Mouse (Mus musculus) thymus, adult 18-20 months (tissue): ENCODE measurements around the gene Gnas.
"Not testable (repeated sequence)": the region's sequence is repeated elsewhere in the genome, so short reads cannot be mapped to it uniquely, and the experiment has no call there.

Source experiments
- DNase-seq, 2 experiments: peaks; one replicate each; pipeline ENCODE4 v3.0.0; 2022; ENCODE audit warnings: mixed read lengths in 2 of 2

The Gnas gene

GRCm38 (mm10) chr2:174295175-174295899 is 11.2 kb downstream of the Gnas start:
- peak in 1 of 2 experiments; percentile 23 for DNase-seq

DNA sequence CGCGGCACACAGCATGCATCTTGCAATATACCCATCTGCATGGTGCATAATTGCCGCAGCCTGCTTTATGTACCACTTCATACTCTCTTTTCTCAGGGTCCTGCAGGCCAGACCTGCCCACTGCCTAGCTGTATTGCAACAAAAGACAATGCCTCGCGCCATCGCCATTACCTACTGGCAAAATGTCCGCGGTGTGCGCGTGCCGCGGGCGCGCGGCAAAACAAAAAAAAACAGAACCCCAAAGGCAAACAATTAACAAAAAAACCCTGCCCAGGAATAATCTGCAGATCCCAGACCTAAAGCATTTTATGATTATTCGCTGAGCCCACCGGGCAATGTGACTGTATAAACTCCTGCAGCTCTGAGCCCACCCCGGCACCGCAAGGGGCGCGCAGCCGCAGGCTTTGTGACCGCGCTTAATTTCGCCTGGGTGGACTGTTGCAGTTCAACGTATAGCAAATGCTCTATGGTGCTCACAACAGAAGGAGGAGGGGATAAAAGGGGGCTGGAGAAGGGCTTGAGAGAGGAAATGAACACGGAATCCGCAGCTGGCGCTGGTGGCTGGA is 11.9 kb downstream of the Gnas start:
- DNase-seq: no peak

GRCm38 (mm10) chr2:174297086-174297571 is 13.0 kb downstream of the Gnas start:
- no peak for DNase-seq

GRCm38 (mm10) chr2:174297851-174298250 is 13.7 kb downstream of the Gnas start:
- DNase-seq: no peak

- no peak for DNase-seq
Measured at GRCm38 (mm10) chr2:174298471-174298870, 14.4 kb downstream of the Gnas start.

GRCm38 (mm10) chr2:174299091-174299770 is 15.1 kb downstream of the Gnas start:
- no peak for DNase-seq

DNA sequence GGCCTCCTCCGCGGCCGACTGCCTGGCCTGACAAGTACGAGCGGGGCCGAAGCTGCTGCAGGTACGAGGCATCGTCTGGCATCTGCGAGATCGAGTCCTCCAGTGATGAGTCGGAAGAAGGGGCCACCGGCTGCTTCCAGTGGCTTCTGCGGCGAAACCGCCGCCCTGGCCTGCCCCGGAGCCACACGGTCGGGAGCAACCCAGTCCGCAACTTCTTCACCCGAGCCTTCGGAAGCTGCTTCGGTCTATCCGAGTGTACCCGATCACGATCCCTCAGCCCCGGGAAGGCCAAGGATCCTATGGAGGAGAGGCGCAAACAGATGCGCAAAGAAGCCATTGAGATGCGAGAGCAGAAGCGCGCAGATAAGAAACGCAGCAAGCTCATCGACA is 15.6 kb downstream of the Gnas start:
- DNase-seq: no peak

- DNase-seq: no peak
Measured at GRCm38 (mm10) chr2:174300186-174300585, 16.1 kb downstream of the Gnas start.

GRCm38 (mm10) chr2:174300666-174301065 is 16.5 kb downstream of the Gnas start:
- no peak for DNase-seq

GRCm38 (mm10) chr2:174302526-174302925 is 18.4 kb downstream of the Gnas start:
- DNase-seq: no peak

- no peak for DNase-seq
Measured at GRCm38 (mm10) chr2:174305646-174306045, 21.5 kb downstream of the Gnas start.

DNA sequence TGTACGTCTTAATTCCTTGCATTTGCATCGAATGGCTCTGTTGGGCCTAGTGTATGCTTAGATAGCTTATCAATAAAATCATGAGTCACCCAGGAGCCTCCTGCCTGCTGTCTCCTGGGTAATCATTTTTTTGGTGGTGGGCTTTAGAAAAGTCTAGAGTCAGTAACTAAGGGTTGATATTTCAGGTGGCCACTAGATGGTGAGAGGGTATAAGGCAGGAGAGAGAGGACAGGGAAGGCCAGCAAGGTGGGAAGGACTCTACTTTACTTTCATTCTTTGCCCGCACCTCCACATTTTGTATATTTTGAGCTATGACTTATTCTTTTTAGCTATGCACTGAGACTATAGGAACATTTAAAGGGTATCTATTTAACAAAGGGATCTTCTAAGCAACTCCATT is 23.8 kb downstream of the Gnas start:
- DNase-seq: no peak

DNA sequence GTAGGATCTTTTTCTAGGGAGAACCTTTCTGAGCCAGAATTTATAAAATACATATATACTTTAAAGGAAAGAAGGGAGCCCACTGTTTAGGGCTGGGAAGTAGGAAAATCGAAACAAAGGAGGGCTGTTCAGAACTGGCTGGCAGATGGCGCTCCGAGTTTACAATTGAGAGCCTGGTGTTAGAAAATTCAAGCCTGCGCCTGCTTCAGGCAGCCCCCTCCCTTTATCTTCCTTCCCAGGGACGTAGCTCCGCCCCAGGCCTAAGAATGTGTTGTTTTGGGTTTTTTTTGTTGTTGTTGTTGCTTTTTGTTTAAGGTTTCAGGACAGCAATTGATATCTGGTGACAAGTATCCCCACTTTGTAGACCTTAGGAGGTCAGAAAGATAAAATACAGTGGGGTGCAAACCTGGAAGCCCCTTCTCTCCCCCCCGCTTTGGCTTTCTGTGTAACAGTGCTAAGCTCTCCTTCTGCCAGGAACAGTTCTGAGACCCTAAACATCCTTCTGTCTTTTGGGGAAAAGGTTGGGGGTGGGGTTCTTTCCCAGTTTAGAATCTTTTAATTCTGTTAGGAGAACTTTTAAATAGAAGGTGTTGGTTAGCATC is 26.9 kb downstream of the Gnas start:
- no peak for DNase-seq

DNA sequence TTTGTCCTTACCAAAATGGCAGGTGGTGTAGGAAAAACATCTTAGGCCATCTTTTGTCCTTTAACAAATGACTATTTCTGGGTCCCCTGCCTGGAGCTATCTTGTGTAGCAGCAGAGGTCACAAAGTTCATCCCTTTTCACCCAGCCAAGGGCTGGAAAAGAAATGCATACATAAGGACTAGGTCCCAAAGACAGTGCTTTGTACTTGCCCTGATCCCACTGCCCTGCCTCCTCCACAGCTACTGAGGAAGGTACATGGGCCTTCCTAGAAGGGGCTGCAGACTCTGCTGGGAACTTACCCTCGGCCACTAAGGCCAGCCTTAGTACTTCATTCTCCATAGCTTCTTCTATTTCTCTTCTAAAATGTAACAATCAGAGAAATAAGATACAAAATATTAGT is 27.5 kb downstream of the Gnas start:
- no peak for DNase-seq

- DNase-seq: peak; percentile 50 to 64
Measured at GRCm38 (mm10) chr2:174312118-174312647, 28.1 kb downstream of the Gnas start.

GRCm38 (mm10) chr2:174312661-174313060 is 28.5 kb downstream of the Gnas start:
- DNase-seq: no peak

DNA sequence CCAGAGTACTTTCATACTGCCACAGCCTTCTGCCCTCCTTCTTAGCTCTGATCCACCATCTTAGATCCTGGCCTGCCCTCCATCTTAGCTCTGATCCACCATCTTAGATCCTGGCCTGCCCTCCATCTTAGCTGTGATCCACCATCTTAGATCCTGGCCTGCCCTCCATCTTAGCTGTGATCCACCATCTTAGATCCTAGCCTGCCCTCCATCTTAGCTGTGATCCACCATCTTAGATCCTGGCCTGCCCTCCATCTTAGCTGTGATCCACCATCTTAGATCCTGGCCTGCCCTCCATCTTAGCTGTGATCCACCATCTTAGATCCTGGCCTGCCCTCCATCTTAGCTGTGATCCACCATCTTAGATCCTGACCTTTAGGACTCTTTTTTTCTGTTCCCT is 31.3 kb downstream of the Gnas start:
- DNase-seq: not testable (repeated sequence)

DNA sequence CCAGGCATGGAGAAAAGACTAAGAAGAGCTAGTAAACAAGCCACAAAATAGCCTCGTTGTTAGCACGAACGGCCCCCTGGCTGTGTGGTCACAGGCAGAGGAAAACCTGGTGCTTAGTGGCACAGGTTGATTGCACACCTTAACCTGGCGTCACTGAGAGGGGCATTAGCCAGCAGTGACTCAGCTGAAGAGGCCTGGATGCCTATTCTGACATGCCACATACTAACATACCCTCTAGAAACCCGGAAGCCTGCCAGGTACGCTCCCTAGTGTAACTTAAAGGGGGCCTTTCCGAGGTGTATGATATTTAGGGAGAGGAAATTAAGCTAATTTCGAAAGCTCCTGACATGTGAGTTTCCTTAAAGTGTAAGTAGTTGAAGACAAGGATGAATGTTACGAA is 32.5 kb downstream of the Gnas start:
- DNase-seq: no peak

DNA sequence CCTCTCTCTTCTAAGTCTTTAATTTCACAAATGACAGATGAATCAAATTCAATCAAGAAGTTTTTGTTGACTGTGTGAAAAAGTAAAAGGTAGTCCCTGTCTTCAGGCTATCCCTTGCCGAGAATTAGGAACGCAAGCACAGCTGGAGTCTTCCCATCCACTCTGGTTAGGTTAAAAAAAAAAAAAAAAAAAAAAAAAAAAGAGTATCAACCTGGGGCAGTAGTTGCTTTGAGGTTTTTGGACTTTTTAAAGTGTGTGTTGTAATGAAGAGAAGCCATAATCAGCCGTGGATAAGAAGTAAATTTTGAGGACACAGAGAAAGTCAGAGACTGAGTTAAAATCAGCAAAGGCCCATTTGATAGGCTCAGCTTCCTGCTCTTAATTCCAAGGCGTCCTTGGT is 41.9 kb downstream of the Gnas start:
- DNase-seq: no peak

GRCm38 (mm10) chr2:174326481-174326880 is 42.4 kb downstream of the Gnas start:
- DNase-seq: no peak

DNA sequence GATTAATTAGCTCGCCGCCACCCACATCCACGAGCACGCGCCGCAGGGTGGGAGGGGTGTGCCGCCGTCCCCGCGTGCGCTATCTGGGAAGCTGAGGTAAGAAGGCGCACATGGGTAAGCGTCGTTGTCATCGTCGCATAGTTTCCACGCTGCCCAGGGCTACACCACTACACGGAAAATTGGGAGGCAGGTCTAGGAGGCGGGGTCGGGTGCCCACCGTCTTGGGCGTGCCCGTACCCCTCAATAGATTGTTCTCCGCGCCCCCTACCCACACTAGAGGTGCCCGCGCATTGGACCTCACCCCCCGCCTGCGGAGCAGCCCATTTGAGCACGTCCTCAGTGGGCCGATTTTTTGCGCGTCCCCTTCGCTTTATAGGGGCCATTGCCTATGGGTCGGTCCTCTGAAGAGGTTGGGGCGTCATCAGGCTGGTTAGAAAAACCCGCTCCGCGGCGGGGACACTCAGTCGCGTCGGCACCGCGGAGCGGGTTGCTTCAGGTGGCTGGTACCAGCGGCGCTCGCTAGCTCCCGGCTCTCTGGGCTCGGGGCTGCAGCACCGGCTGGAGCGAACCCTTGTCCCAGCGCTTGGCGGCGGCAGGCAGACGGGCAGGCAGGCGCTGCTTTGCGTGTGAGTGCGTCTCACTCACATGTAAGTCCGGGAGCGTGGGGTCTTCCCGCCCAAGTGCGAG is 43.3 kb downstream of the Gnas start:
- peak; percentile 31 to 46 for DNase-seq

DNA sequence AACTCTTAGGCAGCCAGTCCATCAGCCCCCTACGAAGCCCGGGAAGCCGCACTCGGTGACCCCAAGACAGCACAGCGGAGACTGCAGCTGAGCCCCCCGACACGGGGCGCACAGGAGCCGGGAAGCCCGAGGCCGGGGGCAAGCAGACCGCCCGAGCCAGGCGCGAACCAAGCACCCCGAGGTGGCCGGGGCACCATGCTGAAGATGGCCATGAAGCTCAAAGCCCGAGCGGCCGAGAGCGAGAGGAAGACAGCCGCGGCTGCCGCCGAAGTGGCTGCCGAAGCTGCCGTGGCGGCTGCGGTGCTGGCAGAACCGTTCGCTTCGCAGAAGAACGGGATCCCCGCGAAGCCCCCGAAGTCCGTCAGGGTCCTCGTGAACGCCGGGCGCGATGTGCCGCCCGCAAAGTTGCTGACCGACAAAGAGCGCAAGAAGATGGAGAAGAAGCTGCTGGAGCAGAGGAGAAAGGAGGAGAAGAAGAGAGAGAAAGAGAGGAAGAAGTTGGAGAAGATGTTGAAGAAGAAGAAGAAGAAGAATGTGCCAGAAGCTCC is 44.3 kb downstream of the Gnas start:
- peak; percentile 14 to 19 for DNase-seq
